Mouse (Mus musculus): ENCODE results near the gene Sec14l2. TPM values are rescaled to one million over a fixed set of nuclear protein-coding genes. Genes with fewer than 3 reads are reported as not detected.

The Sec14l2 gene
- total and polyA plus RNA-seq, 2 experiments from 2014 or later = 3.4 to 4.4 TPM

DNA sequence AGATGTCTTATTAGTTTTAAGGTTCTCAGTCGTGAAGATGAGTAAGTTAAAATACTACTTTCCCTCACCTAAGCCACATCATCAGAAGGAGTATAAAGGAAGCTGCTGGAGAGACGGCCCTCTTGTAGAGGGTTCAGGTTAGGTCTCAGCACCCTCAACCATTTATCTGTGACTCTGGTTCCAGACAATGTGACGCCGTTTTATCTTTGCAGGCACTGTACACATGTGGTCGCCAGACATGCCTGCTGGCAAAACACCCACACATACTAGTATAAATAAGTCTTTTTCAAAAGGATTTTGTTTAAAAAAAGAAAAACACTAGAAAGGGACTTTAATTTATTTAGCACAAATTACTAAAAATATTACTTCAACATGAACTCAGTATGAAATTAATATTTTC is 32.4 kb upstream of the Sec14l2 start:
- Histone ChIP-seq H3K9me3 (ENCODE audit: low read length) (no peaks in the 10 kb centered on the region), H3K27ac (ENCODE audit: low read depth, low read length) (no peak overlapping the region), H3K4me2 (ENCODE audit: low read depth) (no peak overlapping the region), H3K27me3 (ENCODE audit: insufficient read depth, low read length) (no peaks in the 10 kb centered on the region), H3K36me3 (ENCODE audit: insufficient read depth) (no peaks in the 10 kb centered on the region), H3K4me3 (ENCODE audit: low read depth, low read length) (no peak overlapping the region), H3K4me1 (ENCODE audit: insufficient read depth) (peaks cover 9% of the 10 kb centered on the region; the same call in 1 of the 2 replicates), H3K9ac (no peak overlapping the region)
- DNase-seq (no peak), ATAC-seq (no peak)
- 85% methylated on average over 5 of the region's 5 CpGs for WGBS
- TF ChIP-seq CTCF (IDR thresholded peaks at IDR 0.05; ENCODE audit: low read depth) = no peak

DNA sequence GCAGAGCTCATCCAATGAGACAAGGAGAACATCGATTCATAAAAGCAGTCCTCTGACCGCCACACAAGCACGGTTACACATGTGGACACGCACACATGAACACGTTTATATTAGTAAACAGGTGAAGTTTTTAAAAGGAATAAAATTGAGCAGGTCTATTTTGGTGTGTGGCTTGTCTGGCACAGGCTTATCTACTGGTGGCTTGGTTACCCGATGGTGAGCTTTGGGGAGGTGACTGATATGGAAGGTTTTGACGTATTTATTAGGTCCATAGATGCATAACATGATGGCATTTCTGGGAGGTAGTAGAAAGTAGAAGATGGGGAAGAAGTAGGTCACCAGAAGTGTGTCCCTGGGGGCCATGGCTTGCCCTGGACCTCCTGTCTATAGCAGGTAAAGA is 30.5 kb upstream of the Sec14l2 start:
- Histone ChIP-seq H3K27ac (ENCODE audit: low read depth, low read length) (no peak overlapping the region), H3K9me3 (ENCODE audit: low read length) (no peaks in the 10 kb centered on the region), H3K4me1 (ENCODE audit: insufficient read depth) (no peaks in the 10 kb centered on the region), H3K9ac (no peak overlapping the region), H3K4me2 (ENCODE audit: low read depth) (no peak overlapping the region), H3K4me3 (ENCODE audit: low read depth, low read length) (no peak overlapping the region), H3K27me3 (ENCODE audit: insufficient read depth, low read length) (no peaks in the 10 kb centered on the region), H3K36me3 (ENCODE audit: insufficient read depth) (no peaks in the 10 kb centered on the region)
- no peak for ATAC-seq
- TF ChIP-seq CTCF (IDR thresholded peaks at IDR 0.05; ENCODE audit: low read depth) = no peak
- WGBS = 96% methylated on average over 7 of the region's 7 CpGs
- DNase-seq = no peak

DNA sequence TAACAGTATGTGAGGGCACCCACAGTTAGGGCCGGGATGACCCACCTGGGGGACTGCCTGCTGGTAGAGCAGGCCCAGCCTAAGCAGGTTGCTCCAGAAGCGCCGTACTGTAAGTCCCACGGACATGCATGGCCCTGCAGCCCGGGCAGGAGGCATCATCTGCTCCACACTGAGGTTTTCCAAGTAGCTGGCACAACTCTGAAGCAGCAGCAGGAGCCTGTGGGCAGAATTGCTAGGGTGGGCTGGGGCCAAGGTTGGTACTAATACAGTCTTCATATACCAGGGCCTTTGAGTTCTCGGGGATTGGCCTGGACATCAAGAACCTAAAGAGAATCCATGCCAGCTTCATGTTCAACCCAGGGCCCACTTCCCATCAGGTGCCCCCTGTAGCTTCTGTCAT is 26.7 kb upstream of the Sec14l2 start:
- no peaks in the 10 kb centered on the region for H3K4me1 ChIP-seq (ENCODE audit: insufficient read depth)
- no peak overlapping the region for H3K9ac ChIP-seq
- H3K27ac ChIP-seq (ENCODE audit: low read depth, low read length) = no peak overlapping the region
- H3K4me2 ChIP-seq (ENCODE audit: low read depth) = no peak overlapping the region
- 90% methylated on average over 6 of the region's 6 CpGs for WGBS
- no peaks in the 10 kb centered on the region for H3K27me3 ChIP-seq (ENCODE audit: insufficient read depth, low read length)
- H3K4me3 ChIP-seq (ENCODE audit: low read depth, low read length) = no peak overlapping the region
- no peak for DNase-seq
- H3K9me3 ChIP-seq (ENCODE audit: low read length) = no peaks in the 10 kb centered on the region
- ATAC-seq = no peak
- no peak for TF ChIP-seq CTCF (IDR thresholded peaks at IDR 0.05; ENCODE audit: low read depth)
- peaks cover 6% of the 10 kb centered on the region for H3K36me3 ChIP-seq (ENCODE audit: insufficient read depth)

DNA sequence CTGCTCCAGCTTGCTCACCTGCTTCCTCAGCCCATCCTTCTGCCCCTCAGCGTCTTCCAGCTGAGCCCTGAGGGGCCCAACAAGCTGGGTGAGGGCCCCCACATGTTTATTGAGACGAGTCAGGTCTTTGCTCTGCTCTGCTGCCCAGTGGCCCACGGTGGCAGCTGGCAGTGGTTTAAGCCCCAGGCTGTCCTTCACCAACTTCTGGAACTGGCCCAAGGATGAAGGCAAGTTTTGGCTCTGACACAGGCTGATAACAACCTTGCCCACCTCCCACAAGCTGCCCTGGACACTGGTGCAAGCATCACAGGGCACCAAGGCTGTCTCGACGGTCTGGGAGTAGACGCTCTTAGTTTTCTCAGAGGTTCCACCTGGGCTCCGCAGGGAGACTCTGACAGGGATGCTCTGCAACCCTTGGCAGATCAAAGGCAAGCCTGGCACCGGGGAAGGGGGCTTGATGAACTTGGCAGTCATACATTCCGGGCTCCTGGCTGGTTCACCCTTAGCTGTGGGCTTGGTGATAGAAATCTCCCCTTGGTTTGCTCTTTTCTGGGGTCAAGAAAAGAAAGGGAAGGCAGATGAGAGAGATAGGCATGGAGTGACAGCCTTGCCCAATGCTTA is 25.4 kb upstream of the Sec14l2 start:
- Histone ChIP-seq H3K36me3 (ENCODE audit: insufficient read depth) (peaks cover 16% of the 10 kb centered on the region), H3K27me3 (ENCODE audit: insufficient read depth, low read length) (no peaks in the 10 kb centered on the region), H3K4me1 (ENCODE audit: insufficient read depth) (no peaks in the 10 kb centered on the region), H3K4me2 (ENCODE audit: low read depth) (no peak overlapping the region), H3K9me3 (ENCODE audit: low read length) (no peaks in the 10 kb centered on the region), H3K9ac (no peak overlapping the region), H3K4me3 (ENCODE audit: low read depth, low read length) (no peak overlapping the region), H3K27ac (ENCODE audit: low read depth, low read length) (no peak overlapping the region)
- no peak for ATAC-seq
- TF ChIP-seq CTCF (IDR thresholded peaks at IDR 0.05; ENCODE audit: low read depth) = no peak
- 80% methylated on average over 9 of the region's 9 CpGs for WGBS
- no peak for DNase-seq

GRCm38 (mm10) chr11:4148120-4148519 is 24.9 kb upstream of the Sec14l2 start:
- Histone ChIP-seq H3K36me3 (ENCODE audit: insufficient read depth) (peaks cover 21% of the 10 kb centered on the region), H3K27me3 (ENCODE audit: insufficient read depth, low read length) (no peaks in the 10 kb centered on the region), H3K4me2 (ENCODE audit: low read depth) (no peak overlapping the region), H3K9ac (no peak overlapping the region), H3K4me1 (ENCODE audit: insufficient read depth) (no peaks in the 10 kb centered on the region), H3K4me3 (ENCODE audit: low read depth, low read length) (no peak overlapping the region), H3K27ac (ENCODE audit: low read depth, low read length) (no peak overlapping the region), H3K9me3 (ENCODE audit: low read length) (no peaks in the 10 kb centered on the region)
- TF ChIP-seq CTCF (IDR thresholded peaks at IDR 0.05; ENCODE audit: low read depth) = no peak
- 94% methylated on average over 5 of the region's 5 CpGs for WGBS
- ATAC-seq = no peak
- no peak for DNase-seq

- TF ChIP-seq CTCF (IDR thresholded peaks at IDR 0.05; ENCODE audit: low read depth) = no peak
- H3K27ac ChIP-seq (ENCODE audit: low read depth, low read length) = no peak overlapping the region
- ATAC-seq = no peak
- DNase-seq = no peak
- whole genome bisulfite sequencing = 87% methylated on average over 10 of the region's 10 CpGs
- H3K27me3 ChIP-seq (ENCODE audit: insufficient read depth, low read length) = no peaks in the 10 kb centered on the region
- no peak overlapping the region for H3K4me2 ChIP-seq (ENCODE audit: low read depth)
- peaks cover 31% of the 10 kb centered on the region for H3K36me3 ChIP-seq (ENCODE audit: insufficient read depth)
- H3K9ac ChIP-seq = no peak overlapping the region
- H3K4me3 ChIP-seq (ENCODE audit: low read depth, low read length) = no peak overlapping the region
- no peaks in the 10 kb centered on the region for H3K9me3 ChIP-seq (ENCODE audit: low read length)
- H3K4me1 ChIP-seq (ENCODE audit: insufficient read depth) = no peaks in the 10 kb centered on the region
These were observed 23.9 kb upstream of the Sec14l2 start for GRCm38 (mm10) chr11:4147098-4147497.

GRCm38 (mm10) chr11:4146381-4146780 is 23.2 kb upstream of the Sec14l2 start:
- no peaks in the 10 kb centered on the region for H3K27me3 ChIP-seq (ENCODE audit: insufficient read depth, low read length)
- 76% methylated on average over 6 of the region's 6 CpGs for WGBS
- no peaks in the 10 kb centered on the region for H3K4me1 ChIP-seq (ENCODE audit: insufficient read depth)
- H3K4me2 ChIP-seq (ENCODE audit: low read depth) = no peak overlapping the region
- H3K9me3 ChIP-seq (ENCODE audit: low read length) = no peaks in the 10 kb centered on the region
- no peak for TF ChIP-seq CTCF (IDR thresholded peaks at IDR 0.05; ENCODE audit: low read depth)
- DNase-seq = no peak
- H3K27ac ChIP-seq (ENCODE audit: low read depth, low read length) = no peak overlapping the region
- no peak overlapping the region for H3K4me3 ChIP-seq (ENCODE audit: low read depth, low read length)
- H3K9ac ChIP-seq = no peak overlapping the region
- peaks cover 38% of the 10 kb centered on the region for H3K36me3 ChIP-seq (ENCODE audit: insufficient read depth)
- ATAC-seq = no peak
